Mouse (Mus musculus): ENCODE measurements around the gene Taf6. TPM values are rescaled to one million over a fixed set of nuclear protein-coding genes. Genes with fewer than 3 reads are reported as not detected.
A peak's percentile ranks its signal among the peaks of the same experiment; 100 is the strongest.

The Taf6 gene
- total RNA-seq, 2 experiments from 2014 or later: 36.1 to 41.1 TPM

DNA sequence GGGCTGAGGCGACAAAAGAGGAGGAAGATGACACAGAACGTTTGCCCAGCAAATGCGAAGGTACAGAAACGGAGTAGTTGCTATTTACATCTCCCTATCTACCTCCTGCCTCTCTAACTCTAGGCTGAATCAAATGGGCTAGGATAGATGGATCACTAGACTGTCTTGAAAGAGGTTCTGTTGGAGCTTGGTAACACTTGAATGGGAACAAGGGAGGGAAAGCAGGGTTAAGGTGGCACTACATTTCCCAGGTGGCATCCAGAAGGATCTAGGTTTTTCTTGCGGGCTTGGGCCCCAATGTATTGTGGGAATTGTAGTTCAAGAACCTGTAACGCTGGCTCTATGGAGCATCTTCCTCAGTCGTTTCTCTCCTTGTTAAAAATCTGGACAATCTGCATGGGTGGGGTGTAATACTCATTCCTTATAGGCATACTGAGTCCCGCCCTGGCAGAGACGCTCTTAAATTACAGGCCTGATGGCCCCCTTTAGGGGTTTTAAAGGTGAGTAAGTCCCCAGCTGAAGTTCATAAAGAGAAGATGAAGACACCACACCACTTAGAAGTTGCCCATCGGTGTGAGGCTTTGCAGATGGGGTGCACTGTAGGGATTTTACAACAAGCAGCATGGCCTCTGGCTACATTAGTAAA, 533 bp upstream of the Taf6 start:
- peak; percentile 67 to 70 for DNase-seq (ENCODE audit: low spot score in 2 of 2)
- intact Hi-C loops (cut with DNase I): loop anchor here (2.0 kb wide), 1 partner anchor 15 kb away; the partner anchor contains the start of genes Ap4m1 and Mcm7

DNA sequence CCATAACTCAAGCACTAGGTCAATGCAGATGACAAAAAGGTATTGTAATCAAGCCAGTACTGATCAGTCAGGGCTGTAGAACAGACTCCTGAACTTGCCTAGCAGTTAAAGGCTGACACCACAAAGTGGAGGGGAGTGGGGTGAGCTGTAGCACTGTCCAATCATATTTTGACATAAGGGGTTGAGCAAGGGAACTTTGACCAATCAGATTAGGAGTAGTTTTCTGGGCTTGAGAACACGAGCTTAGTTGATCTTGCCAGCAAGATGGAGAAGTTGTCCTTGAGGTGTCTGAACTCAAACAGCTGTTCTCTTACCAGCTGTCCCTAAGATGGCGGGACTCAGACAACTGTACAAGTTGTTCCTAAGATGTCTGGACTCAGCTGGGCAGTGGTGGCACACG, 14.0 kb downstream of the Taf6 start:
- DNase-seq (ENCODE audit: low spot score in 2 of 2): no peak
- intact Hi-C loops (cut with DNase I): loop anchor here (2.0 kb wide), 1 partner anchor 14 kb away; the partner anchor contains the start of genes Cnpy4 and Taf6

DNA sequence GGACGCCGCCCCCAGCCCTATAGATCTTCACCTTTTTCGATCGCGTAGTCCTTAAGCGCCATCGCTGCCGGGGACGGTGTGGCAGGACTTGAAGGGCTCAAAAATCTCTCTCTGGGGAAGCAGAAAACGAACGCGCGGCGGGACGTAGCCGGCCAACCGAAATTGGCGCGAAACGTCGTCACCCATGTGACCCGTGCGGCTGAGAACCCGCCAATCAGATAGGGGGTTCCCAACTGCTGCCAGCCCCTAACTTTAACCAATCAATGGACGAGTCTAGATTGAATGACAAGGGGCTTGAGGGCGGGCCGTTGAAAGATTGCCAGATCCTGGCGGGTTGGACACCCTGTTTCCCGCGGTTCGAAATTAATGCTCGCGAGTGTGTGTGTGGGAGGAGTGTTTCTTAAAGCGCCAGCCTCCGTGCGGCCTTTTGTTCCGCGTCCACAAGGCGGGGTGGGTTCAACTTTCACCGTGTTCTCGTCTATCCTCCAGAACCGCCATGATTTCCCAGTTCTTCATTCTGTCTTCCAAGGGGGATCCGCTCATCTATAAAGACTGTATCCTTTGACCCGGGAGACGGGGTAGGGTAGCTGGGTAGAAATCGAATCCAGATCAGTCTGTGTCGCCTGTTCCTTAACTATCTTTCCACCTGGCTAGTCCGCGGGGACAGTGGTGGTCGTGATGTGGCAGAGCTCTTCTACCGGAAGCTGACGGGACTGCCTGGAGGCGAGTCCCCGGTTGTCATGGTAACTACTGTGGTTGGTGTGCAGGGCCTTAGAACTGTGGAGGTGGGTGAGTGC, 15.4 kb downstream of the Taf6 start, which contains the start of the genes Ap4m1 and Mcm7:
Gene Ap4m1, plus strand, starts transcription at position 308 of the 797 bp plus-strand sequence.
Gene Mcm7, minus strand, starts transcription at position 728 of the 797 bp plus-strand sequence.
- peak; percentile 94 to 97 for DNase-seq (ENCODE audit: low spot score in 2 of 2)
- intact Hi-C loops (cut with DNase I): loop anchor here (1.0 to 2.0 kb wide), 2 partner anchors 11 to 15 kb away; partner anchors contain the start of genes Cnpy4, Cops6 and Taf6

DNA sequence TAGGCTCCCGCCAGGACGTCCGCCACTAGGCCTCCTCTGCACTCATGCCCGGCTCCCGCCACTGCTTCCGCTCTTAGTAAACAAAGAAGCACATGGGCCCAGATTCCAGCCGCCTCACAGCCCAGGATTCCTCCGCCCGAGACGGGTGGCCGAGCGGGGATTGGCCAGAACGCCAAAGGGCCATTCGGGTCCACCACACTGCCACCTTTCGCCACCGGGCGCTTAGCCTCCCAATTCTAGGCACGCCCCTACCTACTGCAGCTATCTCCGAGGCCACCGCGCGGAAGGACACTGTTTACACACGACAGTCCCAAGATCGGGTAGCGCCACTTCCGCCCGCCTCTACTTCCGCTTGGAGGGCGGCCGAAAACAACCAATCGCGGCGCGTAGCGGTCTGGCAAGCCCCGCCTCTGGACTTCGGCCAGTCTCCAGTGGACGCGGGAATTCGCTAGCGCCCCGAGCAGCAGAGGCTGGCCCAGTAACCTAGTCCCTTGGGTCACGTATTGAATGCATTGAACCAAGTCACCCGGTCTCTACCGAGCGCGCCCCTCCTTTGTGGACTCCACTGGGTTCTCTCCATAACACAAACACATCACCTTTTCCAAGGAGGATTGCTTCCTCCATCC, 16.2 kb downstream of the Taf6 start:
- peak; percentile 95 for DNase-seq (ENCODE audit: low spot score in 2 of 2)
- intact Hi-C loops (cut with DNase I): loop anchor here (1.0 kb wide), 1 partner anchor 10 kb away; the partner anchor contains the start of gene Cops6

DNA sequence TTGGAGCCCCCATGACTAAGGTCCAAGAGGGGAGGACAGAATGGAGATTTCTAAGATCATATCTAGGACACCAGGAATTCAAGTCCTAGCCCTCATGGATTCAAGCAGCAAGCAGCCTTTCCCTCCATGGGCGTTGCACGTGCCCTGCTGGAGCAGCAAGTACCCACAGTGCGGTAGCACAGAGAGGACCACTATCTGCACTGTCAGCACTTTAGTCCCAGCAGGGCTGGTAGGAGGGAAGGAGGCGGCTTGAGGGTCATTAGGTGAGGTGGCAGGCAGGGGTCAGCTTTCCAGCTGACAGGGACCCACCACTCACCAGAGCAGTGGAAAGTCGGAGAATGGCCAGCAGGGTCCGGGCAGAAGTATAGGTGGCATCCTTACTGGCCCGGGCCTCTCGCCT, 21.7 kb downstream of the Taf6 start:
- intact Hi-C loops (cut with DNase I): no loop called here
- no peak for DNase-seq (ENCODE audit: low spot score in 2 of 2)

DNA sequence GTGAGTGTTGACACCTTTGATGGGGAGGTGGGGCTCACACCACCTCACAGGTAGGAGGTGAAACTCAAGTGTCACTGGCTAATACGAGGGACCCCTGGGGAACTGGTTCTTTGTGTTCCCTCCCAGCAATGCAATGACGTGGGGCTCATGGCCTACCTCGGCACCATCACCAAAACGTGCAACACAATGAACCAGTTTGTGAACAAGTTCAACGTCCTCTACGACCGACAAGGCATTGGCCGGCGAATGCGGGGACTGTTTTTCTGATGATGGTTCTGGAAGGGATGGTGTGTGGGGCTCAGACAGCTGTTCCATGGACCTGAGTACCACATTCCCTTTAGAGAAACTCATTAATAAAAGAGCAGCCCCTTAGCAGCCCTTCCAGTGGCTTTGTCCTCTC, 23.6 kb downstream of the Taf6 start:
- intact Hi-C loops (cut with DNase I): no loop called here

DNA sequence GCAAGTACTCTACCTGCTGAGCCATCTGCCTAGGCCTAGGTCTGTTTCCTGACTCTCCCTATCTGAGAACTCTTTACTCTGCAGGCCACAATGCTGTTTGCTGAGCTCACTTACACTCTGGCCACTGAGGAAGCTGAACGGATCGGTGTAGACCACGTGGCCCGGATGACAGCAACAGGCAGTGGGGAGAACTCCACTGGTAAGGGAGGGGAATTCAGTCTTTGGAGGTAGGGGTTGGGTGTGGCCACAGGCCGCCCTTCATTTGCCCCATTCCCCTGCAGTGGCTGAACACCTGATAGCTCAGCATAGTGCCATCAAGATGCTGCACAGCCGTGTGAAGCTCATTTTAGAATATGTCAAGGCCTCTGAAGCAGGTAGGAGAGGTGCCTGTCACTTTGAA, 24.2 kb downstream of the Taf6 start:
- intact Hi-C loops (cut with DNase I): no loop called here
- no peak for DNase-seq (ENCODE audit: low spot score in 2 of 2)

More for the DNA sequence above, 23.6 kb downstream of the Taf6 start:
- DNase-seq (ENCODE audit: low spot score in 2 of 2): no peak

DNA sequence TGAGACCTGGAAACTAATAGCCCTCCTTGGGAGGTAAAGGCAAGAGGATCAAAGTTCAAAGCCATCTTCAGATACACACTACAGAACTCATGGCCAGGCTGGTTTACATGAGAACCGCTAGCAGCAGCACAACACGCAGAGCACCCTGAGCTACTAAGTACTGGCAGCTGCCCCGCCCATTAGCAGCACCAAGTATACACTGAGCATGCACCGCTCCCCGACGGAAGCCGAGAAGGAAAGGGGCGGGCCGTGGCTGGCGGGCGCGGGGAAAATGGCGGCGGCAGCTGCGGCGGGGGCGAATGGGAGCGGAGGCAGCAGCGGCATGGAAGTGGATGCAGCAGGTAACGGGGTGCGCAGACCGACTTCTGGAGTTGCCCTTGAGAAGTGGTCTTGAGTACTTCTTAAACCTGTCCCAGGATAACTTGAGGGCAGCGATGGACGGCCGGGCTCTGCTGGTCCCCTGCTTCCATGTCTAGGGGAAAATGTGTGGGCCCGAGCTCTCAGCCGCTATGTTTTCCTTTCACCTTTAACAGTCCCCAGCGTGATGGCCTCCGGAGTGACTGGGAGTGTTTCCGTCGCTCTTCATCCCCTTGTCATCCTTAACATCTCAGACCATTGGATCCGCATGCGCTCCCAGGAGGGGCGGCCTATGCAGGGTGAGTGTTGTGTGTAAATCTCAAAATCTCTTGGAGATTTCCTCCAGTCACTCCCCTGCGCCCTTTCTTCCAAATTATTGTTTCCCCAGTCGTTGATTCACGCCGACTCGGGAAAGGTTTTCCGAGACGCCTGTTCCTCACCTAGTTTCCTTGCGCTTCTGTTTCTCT, 26.2 kb downstream of the Taf6 start, which contains the start of gene Cops6:
Gene Cops6, plus strand, starts transcription at position 230 of the 824 bp plus-strand sequence.
- intact Hi-C loops (cut with DNase I): loop anchor here (1.0 kb wide), 2 partner anchors 10 to 374 kb away; partner anchors contain the start of genes Mepce and Zcwpw1
- peak; percentile 96 to 97 for DNase-seq (ENCODE audit: low spot score in 2 of 2)

DNA sequence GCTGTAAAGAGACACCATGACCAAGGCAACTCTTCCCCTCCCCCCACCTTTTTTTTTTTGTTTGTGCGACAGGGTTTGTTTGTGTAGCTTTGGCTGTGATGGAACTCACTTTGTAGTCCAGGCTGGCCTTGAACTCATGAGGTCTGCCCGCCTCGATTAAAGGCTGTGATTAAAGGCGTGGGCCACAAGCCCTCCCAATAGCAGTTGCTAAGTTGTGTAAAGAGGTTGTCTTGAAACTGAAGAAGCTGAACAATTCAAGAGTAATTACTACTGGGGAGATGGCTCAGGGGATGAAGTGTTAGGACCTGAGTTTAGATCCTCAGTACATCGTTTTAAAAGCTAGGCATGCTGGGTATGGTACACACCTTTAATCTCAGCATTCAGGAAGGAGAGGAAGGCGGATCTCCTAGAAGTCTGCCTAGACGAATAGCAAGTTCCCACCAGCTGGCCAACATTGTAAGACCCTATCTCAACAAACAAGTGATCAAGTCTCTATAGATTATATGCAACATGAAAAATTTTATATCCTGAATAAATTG, 27.0 kb downstream of the Taf6 start:
- intact Hi-C loops (cut with DNase I): no loop called here
- no peak for DNase-seq (ENCODE audit: low spot score in 2 of 2)

DNA sequence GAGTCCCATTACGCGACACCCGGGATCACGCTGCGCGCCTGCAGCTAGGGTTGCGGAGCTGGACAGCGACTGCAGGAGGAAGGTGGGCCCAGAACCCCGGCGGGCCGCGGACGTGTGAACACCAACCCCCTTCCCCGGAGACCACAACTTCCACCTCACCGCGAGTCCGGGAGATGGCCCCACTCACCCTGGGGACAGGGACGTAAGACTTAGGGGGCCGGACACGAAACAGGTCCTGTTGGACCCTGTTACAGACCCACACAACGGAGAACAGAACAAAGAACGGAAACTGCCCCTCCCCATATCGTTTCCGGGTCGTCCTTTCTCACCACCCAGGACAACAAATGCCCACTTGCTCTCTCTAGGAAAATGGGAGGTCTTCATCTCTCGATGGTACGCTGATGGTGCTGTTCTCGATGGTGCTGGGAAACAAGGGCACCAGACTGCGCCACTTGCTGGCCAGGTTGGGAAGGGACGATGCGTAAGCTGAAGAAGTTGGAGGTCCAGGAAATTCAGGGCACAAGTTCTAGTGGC, 31.7 kb downstream of the Taf6 start, which contains the start of gene Zfp113:
Gene Zfp113, minus strand, starts transcription at position 302 of the 534 bp plus-strand sequence.
- peak; percentile 89 to 90 for DNase-seq (ENCODE audit: low spot score in 2 of 2)
- intact Hi-C loops (cut with DNase I): loop anchor here (1.0 to 5.0 kb wide), 3 partner anchors 39 to 268 kb away; partner anchors contain the start of gene Zscan21

DNA sequence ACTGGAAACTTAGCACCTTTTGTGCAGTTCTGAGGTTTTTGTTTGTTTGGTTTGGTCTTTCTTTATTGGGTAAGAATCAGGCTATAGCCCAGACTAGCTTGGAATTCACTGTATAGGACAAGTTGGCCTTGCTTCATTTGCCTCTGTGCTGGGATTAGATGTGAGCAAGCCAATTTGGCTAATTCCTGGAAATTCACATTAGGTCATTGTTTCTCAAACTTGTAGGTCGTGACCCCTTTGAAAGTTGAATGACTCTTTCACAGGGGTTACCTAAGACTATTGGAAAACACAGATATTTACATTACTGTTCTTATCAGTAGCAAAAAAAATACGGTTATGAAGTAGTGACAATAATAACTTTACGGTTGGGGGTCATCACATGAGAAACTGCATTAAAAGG, 32.9 kb downstream of the Taf6 start:
- intact Hi-C loops (cut with DNase I): loop anchor here (2.0 kb wide), 1 partner anchor 38 kb away; the partner anchor contains the start of gene Zscan21
- DNase-seq (ENCODE audit: low spot score in 2 of 2): no peak

DNA sequence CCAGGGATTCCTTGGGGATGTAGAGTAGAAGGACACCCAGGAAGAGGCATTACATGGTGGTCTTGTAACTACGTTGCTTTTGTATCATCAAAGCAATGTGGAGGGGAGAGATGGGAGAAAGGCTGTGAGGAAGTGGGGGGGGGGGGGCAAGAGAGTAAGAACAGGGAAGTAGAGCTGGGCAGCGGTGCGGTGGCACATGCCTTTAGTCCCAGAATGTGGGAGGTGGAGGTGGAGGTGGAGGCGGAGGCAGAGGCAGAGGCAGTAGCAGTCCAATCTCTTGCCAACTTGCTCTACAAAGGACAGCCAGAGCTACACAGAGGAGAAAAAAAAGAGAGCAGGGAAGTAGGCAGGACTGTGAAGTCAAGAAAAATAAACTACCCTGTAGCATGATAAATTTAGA, 48.7 kb downstream of the Taf6 start:
- intact Hi-C loops (cut with DNase I): no loop called here
- no peak for DNase-seq (ENCODE audit: low spot score in 2 of 2)

DNA sequence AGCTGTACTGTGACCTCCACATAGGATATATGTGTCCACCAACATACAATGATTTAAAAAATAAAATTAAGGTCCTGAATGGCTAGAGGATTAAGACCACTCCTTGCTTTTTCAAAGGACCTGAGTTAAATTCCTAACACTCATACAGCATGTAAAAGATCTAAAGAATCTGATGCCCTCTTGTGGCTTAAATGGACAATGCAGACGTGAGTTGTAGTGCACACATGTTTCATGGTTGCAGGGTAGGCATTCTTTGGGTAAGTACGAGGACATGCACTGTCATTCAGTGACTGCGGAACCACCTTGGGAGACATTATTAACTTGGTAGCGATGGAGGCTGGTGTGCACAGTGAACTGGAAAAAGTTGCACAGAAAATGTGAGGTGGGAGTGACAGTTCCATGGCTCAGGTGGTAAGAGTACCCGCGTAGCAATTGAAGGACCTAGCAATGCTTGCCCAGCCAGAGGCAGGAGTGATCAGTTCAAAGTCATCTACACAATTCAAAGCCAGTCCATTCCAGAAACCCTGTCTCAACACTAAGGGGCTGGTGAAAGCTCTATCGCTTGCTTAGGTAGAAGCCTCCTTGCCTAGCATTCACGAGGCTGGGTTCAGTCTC, 49.2 kb downstream of the Taf6 start:
- intact Hi-C loops (cut with DNase I): no loop called here
- no peak for DNase-seq (ENCODE audit: low spot score in 2 of 2)

DNA sequence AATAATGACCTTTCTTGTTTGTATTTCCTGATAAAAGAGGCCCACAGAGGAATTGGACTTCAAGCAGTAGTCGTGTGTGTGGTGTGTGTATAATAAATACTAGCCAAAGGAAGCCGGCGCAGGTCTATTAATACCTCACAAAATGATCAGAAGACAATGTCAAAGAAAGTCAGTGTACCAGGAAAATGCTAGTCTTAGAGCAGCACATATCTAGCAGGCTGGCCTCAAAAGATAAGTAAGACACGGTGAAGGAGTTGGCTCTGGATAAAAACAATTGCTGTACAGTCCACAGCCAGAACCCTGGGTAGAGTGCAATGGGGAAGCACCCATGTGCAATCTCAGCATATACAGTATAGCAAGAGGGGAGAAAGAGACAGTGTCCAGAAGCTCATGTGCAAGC, 50.0 kb downstream of the Taf6 start:
- intact Hi-C loops (cut with DNase I): no loop called here
- DNase-seq (ENCODE audit: low spot score in 2 of 2): no peak

DNA sequence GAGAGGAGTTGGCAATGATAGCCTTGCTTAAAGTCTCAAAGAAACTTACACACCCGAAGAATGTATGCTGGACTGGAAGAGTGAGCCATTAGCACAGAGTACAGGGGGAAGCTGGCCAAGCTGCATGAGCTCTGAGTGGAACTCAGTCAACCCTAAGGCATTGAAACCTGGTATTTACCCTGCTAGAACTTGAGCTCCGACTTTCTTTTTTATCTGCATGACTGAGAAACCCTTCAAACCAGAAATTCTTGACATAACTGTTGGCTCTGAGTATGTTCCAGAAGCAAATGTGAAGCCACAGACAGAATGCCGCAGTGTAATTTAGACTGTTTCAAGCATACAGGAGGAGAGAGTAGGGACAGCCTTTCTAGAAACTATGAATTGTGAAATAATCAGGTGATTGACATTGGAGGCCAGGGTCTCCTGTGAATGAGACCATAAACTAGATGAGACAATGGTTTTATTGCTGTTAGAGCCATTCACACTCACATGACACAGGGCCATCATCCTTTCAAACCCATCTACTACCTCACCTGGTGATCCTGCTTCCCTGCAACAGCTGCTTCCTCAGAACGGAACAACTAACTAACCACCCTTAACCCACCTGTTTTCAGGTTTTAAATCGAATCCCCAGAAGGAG, 54.7 kb downstream of the Taf6 start:
- DNase-seq (ENCODE audit: low spot score in 2 of 2): no peak
- intact Hi-C loops (cut with DNase I): no loop called here
